Mouse (Mus musculus) limb, embryonic 14.5 days (tissue): ENCODE data around the gene Tmem129. TPM values are rescaled to one million over a fixed set of nuclear protein-coding genes. Genes with fewer than 3 reads are reported as not detected.

ENCODE experiments used
- ATAC-seq: fragments of 200-750 bp; cut with Nextera tagmentation; 2 replicates; pipeline ENCODE4 v1.8.0; 2017; ENCODE audit warnings: low read depth, moderate number of reproducible peaks, moderate TSS enrichment; ENCODE audit not compliant: low FRiP score
- DNase-seq: peaks from one replicate; pipeline ENCODE4 v3.0.0-alpha.2; 2015; ENCODE audit warnings: low spot score
- H3K27ac ChIP-seq: fragments of 300-500 bp; sonication (generic); replicated peaks from 2 replicates; pipeline ENCODE4 v1.5.1; 2014; ENCODE audit warnings: low read depth, mild to moderate bottlenecking, low read length, moderate library complexity, mixed read lengths
- H3K27me3 ChIP-seq: fragments of 300-500 bp; sonication (generic); 2 replicates; pipeline ENCODE4 v1.6.1; 2014; ENCODE audit warnings: low read length, mixed read lengths; ENCODE audit not compliant: control insufficient read depth, insufficient read depth
- H3K36me3 ChIP-seq: fragments of 300-500 bp; sonication (generic); 2 replicates; pipeline ENCODE4 v1.6.1; 2014; ENCODE audit warnings: mild to moderate bottlenecking, low read length, moderate library complexity, mixed read lengths; ENCODE audit not compliant: control insufficient read depth, insufficient read depth
- H3K4me1 ChIP-seq: fragments of 300-500 bp; sonication (generic); 2 replicates; pipeline ENCODE4 v1.6.1; 2014; ENCODE audit warnings: antibody characterized with exemption, low read length, mixed read lengths; ENCODE audit not compliant: control insufficient read depth, insufficient read depth
- H3K4me2 ChIP-seq: fragments of 300-500 bp; sonication (generic); replicated peaks from 2 replicates; pipeline ENCODE4 v1.6.1; 2014; ENCODE audit warnings: low read depth, mild to moderate bottlenecking, low read length, moderate library complexity; ENCODE audit not compliant: severe bottlenecking
- H3K4me3 ChIP-seq: fragments of 300-500 bp; sonication (generic); replicated peaks from 2 replicates; pipeline ENCODE4 v1.5.1; 2014; ENCODE audit warnings: low read length
- H3K9ac ChIP-seq: fragments of 300-500 bp; sonication (generic); 2 replicates; pipeline ENCODE4 v1.6.1; 2014; ENCODE audit warnings: mild to moderate bottlenecking, low read depth, low read length, moderate library complexity; ENCODE audit not compliant: severe bottlenecking
- H3K9me3 ChIP-seq: fragments of 300-500 bp; sonication (generic); 2 replicates; pipeline ENCODE4 v1.6.1; 2016; ENCODE audit warnings: low read length; ENCODE audit not compliant: control insufficient read depth
- POLR2A ChIP-seq: fragments of 200-500 bp; IDR thresholded peaks from 2 replicates; pipeline ENCODE4 v1.8.0; 2012; ENCODE audit warnings: inconsistent platforms, mild to moderate bottlenecking, moderate library complexity, borderline replicate concordance; ENCODE audit not compliant: insufficient read depth, insufficient read length; ENCODE audit errors: extremely low read depth
- WGBS: fragments of 180-500 bp; shearing (Covaris S2); extraction: QIAGEN DNeasy Blood & Tissue Kit; methylation state at CpG from one replicate; pipeline ENCODE4 v1.1.7; 2014; 5-methylcytosine and 5-hydroxymethylcytosine counted together
- polyA plus RNA-seq, 2 experiments: library from polyadenylated mRNA; depleted of rRNA in 1 of 2; stranded (reverse) in 1 of 2; unstranded in 1 of 2; fragments of >200 nt; fragmentation: Nextera tagmentation in 1 of 2; extraction: Ambion mirVana in 1 of 2; gene quantifications; 2 replicates each; pipeline versions ENCODE4 v1.2.1 to v1.2.3; 2012 to 2014

Gene Tmem129
- polyA plus RNA-seq, 2 experiments = 44.9 to 49.9 TPM

DNA sequence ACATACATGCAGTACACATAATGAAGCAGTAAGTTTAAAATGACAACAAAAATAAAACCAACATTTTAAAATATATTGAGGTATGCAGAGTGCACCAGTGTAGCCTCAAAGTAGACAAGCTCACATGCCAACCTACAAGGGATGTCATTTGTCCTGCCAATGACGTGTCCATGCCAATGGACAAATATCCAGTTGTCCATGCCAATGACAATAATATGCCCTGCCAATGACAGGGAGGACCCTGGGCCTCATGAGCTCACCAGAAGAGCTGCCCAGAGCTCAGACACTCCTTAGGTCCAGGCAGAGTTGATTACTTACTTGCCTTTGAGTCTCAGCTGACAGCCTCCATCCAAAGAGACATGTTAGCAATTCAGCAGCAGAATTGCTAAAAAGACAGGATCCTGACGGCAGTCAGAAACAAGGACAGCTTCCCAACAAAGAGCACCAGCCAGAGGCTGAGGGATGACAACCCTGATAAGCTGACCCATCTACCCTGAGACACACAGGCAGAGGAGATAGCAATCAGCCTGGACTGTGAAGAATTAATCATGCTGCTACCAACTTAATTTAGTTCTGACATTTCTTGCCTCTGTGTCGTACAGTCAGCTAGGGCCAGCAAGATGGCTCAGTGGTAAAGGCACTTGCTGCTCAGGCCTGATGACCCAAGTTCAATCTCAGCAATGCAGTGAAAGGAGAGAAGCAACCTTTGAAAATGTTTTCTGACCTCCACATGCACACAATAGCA lies 20.4 kb downstream of the Tmem129 start:
- TF ChIP-seq POLR2A = no peak
- Histone ChIP-seq H3K4me1 (no peaks in the 10 kb centered on the region), H3K9me3 (no peaks in the 10 kb centered on the region), H3K4me2 (no peak overlapping the region), H3K27ac (no peak overlapping the region), H3K27me3 (no peaks in the 10 kb centered on the region), H3K4me3 (no peak overlapping the region), H3K36me3 (peaks cover 45% of the 10 kb centered on the region), H3K9ac (no peak overlapping the region)
- 92% methylated on average over 3 of the region's 3 CpGs for WGBS
- no peak for DNase-seq
- no peak for ATAC-seq

DNA sequence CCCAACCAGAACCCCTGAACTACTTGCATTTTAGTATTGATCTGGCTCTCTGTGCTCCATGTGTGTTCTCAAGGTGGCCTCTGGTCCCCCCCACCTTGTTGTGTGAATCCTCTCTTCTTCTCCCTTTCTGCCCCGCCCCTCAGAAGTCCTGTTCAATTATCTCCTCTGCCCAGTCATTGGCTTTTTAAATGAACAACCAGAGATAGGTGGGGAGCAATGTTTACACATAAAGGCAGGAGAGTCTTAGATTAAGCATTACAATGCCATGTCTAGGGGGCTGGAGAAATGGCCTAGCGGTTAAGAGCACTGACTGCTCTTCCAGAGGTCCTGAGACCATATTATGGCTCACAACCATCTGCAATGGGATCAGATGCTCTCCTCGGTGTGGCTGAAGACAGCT lies 22.9 kb downstream of the Tmem129 start:
- 92% methylated on average over 3 of the region's 3 CpGs for WGBS
- H3K27ac ChIP-seq = no peak overlapping the region

GRCm38 (mm10) chr5:33632526-33632925 lies 25.7 kb downstream of the Tmem129 start:
- H3K36me3 ChIP-seq = peaks cover 10% of the 10 kb centered on the region; the same call in 1 of the 2 replicates
- DNase-seq = no peak
- H3K27ac ChIP-seq = no peak overlapping the region
- H3K9ac ChIP-seq = no peak overlapping the region
- WGBS = 84% methylated on average over 1 of the region's 1 CpGs
- no peaks in the 10 kb centered on the region for H3K27me3 ChIP-seq
- H3K4me1 ChIP-seq = peaks cover 12% of the 10 kb centered on the region; the same call in 1 of the 2 replicates
- no peaks in the 10 kb centered on the region for H3K9me3 ChIP-seq
- no peak overlapping the region for H3K4me2 ChIP-seq
- TF ChIP-seq POLR2A = no peak
- H3K4me3 ChIP-seq = no peak overlapping the region
- ATAC-seq = no peak

More for the DNA sequence above, 22.9 kb downstream of the Tmem129 start:
- H3K4me2 ChIP-seq = no peak overlapping the region
- H3K4me1 ChIP-seq = peaks cover 3% of the 10 kb centered on the region; the same call in 1 of the 2 replicates
- ATAC-seq (no peak), DNase-seq (no peak)
- no peak for TF ChIP-seq POLR2A
- H3K4me3 ChIP-seq = no peak overlapping the region
- no peak overlapping the region for H3K9ac ChIP-seq
- no peaks in the 10 kb centered on the region for H3K9me3 ChIP-seq
- peaks cover 23% of the 10 kb centered on the region for H3K36me3 ChIP-seq
- no peaks in the 10 kb centered on the region for H3K27me3 ChIP-seq

GRCm38 (mm10) chr5:33630615-33631014 lies 27.6 kb downstream of the Tmem129 start:
- ATAC-seq (no peak), DNase-seq (no peak)
- Histone ChIP-seq H3K36me3 (no peaks in the 10 kb centered on the region), H3K27ac (peak overlapping the region; percentile 70), H3K9me3 (no peaks in the 10 kb centered on the region), H3K4me2 (peak overlapping the region; percentile 68), H3K4me1 (peaks cover 12% of the 10 kb centered on the region; the same call in 1 of the 2 replicates), H3K9ac (no peak overlapping the region; the same call in 1 of the 2 replicates), H3K27me3 (no peaks in the 10 kb centered on the region), H3K4me3 (peak overlapping the region; percentile 80; the same call in 1 of the 2 replicates)
- TF ChIP-seq POLR2A = no peak
- WGBS = 46% methylated on average over 4 of the region's 4 CpGs

GRCm38 (mm10) chr5:33630061-33630460 lies 28.2 kb downstream of the Tmem129 start:
- H3K9ac ChIP-seq = peak overlapping the region; percentile 50
- H3K27me3 ChIP-seq = no peaks in the 10 kb centered on the region
- H3K36me3 ChIP-seq = no peaks in the 10 kb centered on the region
- ATAC-seq (no peak), DNase-seq (no peak)
- peak overlapping the region; percentile 80 for H3K4me3 ChIP-seq
- WGBS = 3% methylated on average over 9 of the region's 9 CpGs
- no peaks in the 10 kb centered on the region for H3K9me3 ChIP-seq
- no peak for TF ChIP-seq POLR2A
- H3K27ac ChIP-seq = peak overlapping the region; percentile 70
- H3K4me1 ChIP-seq = peaks cover 12% of the 10 kb centered on the region; the same call in 1 of the 2 replicates
- H3K4me2 ChIP-seq = peak overlapping the region; percentile 68
